Mouse (Mus musculus): ENCODE data around the gene Nfx1. TPM values are rescaled to one million over a fixed set of nuclear protein-coding genes. Genes with fewer than 3 reads are reported as not detected.

Nfx1 gene
- polyA plus RNA-seq, 1 experiment from 2014 or later: 96.9 TPM

- Histone ChIP-seq H3K36me3 (ENCODE audit: poor library complexity, severe bottlenecking) (no peaks in the 10 kb centered on the region), H3K27me3 (no peaks in the 10 kb centered on the region), H3K4me1 (0 out of 2 replicates have a peak, but pooled peaks cover 5% of the 10 kb centered on the region), H3K4me2 (no peak overlapping the region), H3K27ac (no peak overlapping the region), H3K9me3 (replicated peaks) (no peaks in the 10 kb centered on the region), H3K9ac (no peak overlapping the region), H3K4me3 (no peak overlapping the region)
- whole genome bisulfite sequencing: 81% methylated on average over 6 of the region's 6 CpGs
- no peak for ATAC-seq
These were observed 103.8 kb downstream of the Nfx1 start for GRCm38 (mm10) chr4:41074461-41074860.

Small RNAs within 50 kb of the gene (microRNA-seq; reads per million reads assigned to microRNA genes)
- 1.3 reads per million for gene Mir3094

Other genes starting within 250 kb of the Nfx1 start
- 726 and 745 TPM in 2 replicates for gene Dnaja1, start 248.8 kb upstream of the Nfx1 start, polyA plus RNA-seq (2015; fragmentation: Nextera tagmentation; extraction: Ambion mirVana)
- gene Smu1, start 213.0 kb upstream of the Nfx1 start, polyA plus RNA-seq (2015; fragmentation: Nextera tagmentation; extraction: Ambion mirVana): 165 and 180 TPM in 2 replicates
- 7.8 and 9.1 TPM in 2 replicates for gene B4galt1, start 116.9 kb upstream of the Nfx1 start, polyA plus RNA-seq (2015; fragmentation: Nextera tagmentation; extraction: Ambion mirVana)
- not detected in 2 replicates for gene Spink4, start 50.9 kb upstream of the Nfx1 start, polyA plus RNA-seq (2015; fragmentation: Nextera tagmentation; extraction: Ambion mirVana)
- gene Bag1, start 22.6 kb upstream of the Nfx1 start, polyA plus RNA-seq (2015; fragmentation: Nextera tagmentation; extraction: Ambion mirVana): 185 and 207 TPM in 2 replicates
- gene Chmp5, start 22.5 kb upstream of the Nfx1 start, polyA plus RNA-seq (2015; fragmentation: Nextera tagmentation; extraction: Ambion mirVana): 169 and 179 TPM in 2 replicates
- not detected in 2 replicates for gene Aqp7, start 77.2 kb downstream of the Nfx1 start, polyA plus RNA-seq (2015; fragmentation: Nextera tagmentation; extraction: Ambion mirVana)
- gene Aqp3, start 127.3 kb downstream of the Nfx1 start, polyA plus RNA-seq (2015; fragmentation: Nextera tagmentation; extraction: Ambion mirVana): 0.10 TPM in 1 of 2 replicates, not detected in the other
- gene Nol6, start 153.5 kb downstream of the Nfx1 start, polyA plus RNA-seq (2015; fragmentation: Nextera tagmentation; extraction: Ambion mirVana): 24.2 and 28.7 TPM in 2 replicates
- 73.2 and 74.6 TPM in 2 replicates for gene Ube2r2, start 164.8 kb downstream of the Nfx1 start, polyA plus RNA-seq (2015; fragmentation: Nextera tagmentation; extraction: Ambion mirVana)